Mouse (Mus musculus): ENCODE results near the gene Slc44a1.

Slc44a1 gene

DNA sequence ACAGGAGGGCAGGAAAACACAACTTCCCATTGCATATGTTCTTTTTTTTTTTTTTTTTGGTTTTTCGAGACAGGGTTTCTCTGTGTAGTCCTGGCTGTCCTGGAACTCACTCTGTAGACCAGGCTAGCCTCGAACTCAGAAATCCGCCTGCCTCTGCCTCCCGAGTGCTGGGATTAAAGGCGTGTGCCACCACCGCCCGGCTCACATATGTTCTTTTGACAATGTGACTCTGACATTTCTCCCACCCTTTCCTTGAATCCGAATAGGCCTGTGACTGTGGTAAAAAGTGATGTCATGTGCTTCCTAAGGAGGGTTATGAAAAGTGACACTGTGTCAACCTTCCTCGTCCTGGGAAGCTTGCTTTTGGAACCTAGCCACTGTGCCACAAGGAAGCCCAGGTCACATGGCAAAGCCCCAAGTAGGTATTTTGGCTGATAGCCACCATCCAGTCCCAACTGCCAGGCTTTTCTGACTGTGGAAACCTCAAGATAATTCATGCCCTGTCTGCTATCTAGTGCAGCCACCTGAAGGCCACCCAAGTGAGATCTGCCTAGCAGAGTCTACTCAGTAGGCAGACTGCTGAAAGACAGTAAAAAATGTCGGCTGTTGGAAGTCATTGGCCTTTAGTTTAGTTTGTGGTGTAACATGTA, 8.5 kb upstream of the Slc44a1 start:
- no peak for DNase-seq (ENCODE audit: low spot score)

DNA sequence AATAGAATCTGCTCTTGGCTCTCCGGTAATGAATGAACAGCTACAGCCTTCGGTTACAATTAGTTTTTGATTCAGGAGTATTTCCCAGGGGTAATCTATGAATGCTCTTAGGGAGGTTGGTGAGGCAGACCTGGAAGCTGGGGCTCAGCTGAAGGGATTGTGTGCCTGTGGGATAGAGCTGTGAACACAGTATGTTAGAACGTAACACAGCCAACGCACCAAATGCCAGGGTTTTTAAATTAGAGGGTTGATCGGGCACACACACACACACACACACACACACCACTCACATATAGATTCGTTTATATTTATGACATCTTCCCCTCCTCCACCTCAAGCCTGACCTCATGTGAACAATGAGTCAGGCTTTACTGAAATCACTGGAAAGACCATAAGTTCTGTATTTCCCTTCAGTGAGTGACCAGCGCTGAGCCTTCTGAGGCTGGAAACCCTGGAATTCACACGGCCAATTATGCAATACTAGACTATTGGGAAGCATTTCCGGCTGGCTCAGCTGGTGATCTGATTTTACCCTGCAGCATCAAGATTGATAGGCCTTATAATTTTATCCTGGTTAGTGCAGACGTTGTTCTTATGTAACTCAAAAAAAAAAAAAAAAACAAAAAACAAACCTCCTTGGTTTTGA, 3.0 kb upstream of the Slc44a1 start:
- peak; percentile 52 for DNase-seq (ENCODE audit: low spot score)

GRCm38 (mm10) chr4:53438386-53438785, 1.8 kb upstream of the Slc44a1 start:
- DNase-seq (ENCODE audit: low spot score): no peak

DNA sequence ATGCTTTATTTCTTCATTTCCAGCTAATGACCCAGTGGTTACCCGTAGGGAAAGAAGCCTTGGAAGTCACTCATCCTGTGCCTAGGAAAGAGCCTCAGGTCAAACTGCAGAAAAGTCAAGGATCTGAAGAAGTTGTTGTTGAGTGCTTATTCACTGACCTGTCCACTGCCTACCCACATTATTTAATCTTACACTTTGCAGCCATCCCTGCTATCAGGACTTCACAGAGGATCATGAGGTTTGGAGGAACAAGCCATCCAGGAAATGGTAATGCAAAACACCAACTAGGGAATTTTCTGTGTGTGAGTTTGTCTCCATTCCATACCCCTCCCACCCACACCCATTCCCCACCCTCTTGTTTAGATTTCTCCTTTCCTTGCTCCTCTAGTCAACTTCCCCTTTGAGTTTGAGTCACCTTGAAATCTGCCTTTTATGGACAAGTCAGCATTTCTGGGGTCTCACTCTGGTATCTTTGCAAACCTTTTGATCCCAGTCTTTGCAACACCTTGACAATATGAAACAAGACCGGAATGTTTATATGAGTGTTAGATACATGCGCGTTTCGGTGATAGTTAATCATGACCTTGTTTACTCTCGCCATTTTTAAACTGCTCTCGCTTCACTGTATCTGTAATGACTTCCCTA, 1.3 kb upstream of the Slc44a1 start:
- DNase-seq (ENCODE audit: low spot score): no peak

DNA sequence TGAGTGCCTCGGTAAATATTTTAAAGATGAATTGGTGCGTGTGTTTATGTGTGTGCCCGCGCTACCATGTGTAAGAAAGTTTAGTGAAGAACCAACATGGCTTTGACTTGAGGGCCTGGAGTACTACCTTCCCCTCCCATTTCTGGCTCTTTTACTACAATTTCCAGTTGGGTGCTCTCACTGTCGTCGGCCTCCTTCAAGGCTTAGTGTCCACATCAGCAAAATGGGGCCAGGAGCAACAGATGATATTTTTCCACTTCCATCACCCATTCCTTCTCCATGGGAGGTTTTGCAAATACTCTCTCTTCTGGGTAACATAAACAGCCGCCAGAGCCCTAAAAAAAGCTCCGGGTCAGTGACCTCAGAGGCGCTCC, 590 bp upstream of the Slc44a1 start:
- DNase-seq (ENCODE audit: low spot score): no peak

DNA sequence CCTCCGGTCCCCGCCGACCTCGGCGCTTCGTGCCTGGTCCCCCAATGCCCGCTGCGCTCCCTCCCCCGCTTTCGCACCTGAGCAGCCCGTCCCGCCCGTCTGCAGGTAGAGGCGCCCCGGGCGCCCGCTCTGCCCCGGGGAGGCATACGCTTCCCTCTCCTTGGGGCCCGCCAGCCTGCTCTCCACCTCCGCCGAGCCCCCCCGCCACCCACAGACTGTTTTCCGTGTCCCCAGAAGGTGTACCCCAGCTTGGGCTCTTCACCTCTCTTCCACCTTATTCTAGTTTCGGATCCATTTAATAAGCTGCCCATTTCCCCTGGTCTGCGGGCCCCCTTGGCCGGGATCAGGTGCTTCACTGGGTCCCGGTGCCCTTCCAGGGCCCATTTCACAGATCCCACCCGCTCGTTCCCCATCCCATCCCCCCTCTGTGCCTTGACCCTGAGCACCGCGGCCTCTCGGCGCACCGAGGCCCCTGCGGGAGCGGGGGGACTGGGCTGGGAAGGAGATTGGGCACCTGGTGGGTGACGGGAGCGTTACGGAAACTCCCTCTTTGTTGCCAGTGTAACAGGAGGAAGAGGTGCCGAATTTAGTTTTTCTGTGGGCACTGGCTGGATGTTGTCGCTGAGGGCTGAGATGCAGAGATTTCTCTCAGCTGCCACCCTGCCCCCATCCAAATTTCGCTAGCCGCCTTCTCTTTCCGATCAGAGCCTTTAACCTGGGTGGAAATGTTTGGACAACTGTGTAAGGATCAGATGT, 781 bp downstream of the Slc44a1 start:
- DNase-seq (ENCODE audit: low spot score): peak; percentile 60

DNA sequence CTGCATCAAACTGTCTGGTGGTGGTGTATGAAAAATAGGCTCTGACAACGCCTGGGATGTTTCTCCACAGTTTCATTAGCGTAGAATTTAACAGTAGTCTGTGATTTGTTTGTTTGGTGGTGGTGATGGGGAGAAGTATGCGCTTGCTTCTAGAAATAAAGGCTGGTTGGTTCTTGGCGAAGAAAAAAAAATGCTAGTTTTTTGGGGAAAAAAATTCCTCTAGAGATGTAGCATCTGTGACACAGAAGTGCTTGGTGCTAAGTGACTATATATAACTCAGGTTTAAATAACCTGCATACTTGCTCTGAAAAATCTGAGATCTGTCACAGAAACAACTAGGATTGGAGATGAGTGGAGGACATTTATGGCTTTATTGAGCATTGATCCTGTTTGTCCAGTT, 1.5 kb downstream of the Slc44a1 start:
- no peak for DNase-seq (ENCODE audit: low spot score)

- no peak for DNase-seq (ENCODE audit: low spot score)
Measured at GRCm38 (mm10) chr4:53446216-53446615, 6.0 kb downstream of the Slc44a1 start.

GRCm38 (mm10) chr4:53447773-53448172, 7.6 kb downstream of the Slc44a1 start:
- no peak for DNase-seq (ENCODE audit: low spot score)

DNA sequence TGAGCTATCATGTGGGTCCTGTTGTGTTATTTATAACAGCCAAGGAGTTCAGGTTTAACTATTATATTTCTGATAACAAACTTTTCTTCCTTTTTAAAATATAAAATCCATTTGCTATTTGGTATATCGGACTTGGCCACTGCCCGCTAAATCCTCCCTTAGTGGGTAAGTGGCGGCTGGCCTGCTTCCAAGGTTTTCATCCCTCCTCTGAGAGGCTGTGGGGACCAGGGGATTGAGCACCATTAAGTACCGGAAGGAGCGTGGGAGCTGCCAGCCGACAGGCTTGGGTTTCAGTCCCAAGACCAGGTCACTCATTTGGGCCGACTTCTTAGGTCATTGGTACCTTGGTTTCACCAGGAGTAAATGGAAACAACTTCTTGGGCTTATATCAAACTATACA, 10.5 kb downstream of the Slc44a1 start:
- no peak for DNase-seq (ENCODE audit: low spot score)

DNA sequence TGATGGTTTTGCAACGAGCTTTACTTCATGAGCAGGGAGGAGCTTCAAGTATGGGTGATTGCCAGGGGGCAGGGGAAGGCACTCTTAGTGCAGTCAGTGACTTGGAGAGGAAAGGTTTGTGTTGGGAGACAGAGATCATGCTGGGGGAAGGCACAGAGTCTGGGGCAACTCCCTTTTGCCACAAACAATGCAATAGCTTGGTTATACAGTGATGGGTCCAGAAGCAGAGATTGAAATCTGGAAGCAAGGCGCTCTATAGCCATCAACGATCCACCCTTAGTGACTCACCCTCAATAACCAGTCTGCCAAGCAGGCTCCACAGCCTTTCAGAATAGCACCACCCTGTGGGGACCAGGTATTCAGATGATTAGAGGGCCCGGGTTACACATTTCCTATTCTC, 11.7 kb downstream of the Slc44a1 start:
- DNase-seq (ENCODE audit: low spot score): no peak

DNA sequence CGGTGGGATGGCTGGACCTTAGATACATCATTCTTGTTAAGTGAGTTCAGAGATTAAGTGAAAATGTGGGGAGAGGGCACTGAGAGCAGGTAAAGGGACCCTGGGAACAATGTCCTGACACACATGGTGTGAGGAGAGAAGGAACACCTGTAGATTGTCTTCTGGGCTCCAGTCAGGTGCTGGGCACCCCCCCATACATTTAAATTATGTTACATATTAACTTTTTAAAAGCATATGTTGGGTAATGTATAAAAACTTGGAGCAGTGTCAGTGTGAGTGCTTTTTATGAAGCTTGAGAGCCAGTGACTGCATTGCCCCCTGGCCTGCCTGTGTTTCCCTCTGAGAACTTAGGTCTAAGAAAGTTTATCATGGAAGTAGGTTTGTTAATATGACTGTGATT, 12.2 kb downstream of the Slc44a1 start:
- no peak for DNase-seq (ENCODE audit: low spot score)

DNA sequence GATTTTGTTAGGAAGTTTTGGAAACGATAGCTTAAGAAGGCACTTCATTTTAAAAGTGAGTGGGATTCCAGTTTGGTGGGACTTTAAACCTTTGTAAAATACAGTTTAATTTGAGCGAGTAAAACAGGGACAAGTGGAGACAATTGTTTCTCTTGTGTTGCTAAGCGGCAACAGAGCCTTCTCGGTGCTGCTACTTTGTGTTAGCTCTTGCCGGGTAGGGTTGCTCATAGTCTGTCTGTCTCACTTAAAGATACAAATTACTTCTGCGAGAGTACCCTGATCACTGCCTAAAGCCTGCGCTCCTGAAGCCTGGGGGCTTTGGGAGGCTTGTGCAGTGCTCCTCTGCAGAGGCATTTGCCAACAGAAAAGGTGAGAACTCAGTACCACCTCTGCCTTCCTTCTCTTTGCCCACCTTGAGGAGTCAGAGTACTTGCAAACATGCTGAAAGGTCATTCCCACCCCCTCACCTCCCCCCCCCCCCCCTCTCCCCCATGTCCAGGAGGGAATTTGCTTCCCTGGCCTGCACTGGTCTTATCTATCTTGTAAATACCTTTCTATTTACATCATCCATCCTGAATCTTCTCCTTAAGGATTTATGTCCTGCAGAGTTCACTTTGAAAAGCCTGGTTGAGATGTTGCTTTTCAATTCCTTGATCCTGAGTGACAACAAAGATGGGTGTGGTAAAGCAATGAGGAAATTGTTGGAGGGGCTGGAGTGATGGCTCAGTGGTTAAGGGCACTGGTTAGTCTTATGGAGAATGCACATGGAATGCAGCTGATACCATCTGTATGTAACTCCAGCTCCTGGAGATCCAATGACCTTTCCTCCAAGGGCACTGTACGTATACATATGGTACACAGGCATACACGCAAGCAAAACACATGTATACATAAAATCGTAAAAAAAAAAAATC, 13.0 kb downstream of the Slc44a1 start:
- DNase-seq (ENCODE audit: low spot score): no peak

DNA sequence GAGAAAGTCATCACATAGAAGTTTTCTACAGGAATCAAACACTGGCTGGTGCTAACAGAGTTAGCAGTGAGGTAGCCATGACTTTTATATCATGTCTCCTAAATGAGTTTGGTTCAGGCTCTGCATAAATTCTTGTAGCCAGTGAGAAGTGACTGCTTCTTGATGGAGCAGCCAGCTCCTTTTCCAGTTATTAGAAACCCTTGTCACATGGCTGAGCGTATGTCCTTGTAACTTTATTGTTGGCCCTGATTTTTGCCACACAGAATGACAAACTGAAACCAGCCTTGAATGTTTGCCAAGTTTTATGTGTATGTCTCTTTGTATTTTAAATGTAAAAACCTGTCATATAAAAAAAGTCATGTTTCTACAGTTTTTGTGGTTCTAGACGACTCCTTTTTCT, 15.7 kb downstream of the Slc44a1 start:
- DNase-seq (ENCODE audit: low spot score): no peak

DNA sequence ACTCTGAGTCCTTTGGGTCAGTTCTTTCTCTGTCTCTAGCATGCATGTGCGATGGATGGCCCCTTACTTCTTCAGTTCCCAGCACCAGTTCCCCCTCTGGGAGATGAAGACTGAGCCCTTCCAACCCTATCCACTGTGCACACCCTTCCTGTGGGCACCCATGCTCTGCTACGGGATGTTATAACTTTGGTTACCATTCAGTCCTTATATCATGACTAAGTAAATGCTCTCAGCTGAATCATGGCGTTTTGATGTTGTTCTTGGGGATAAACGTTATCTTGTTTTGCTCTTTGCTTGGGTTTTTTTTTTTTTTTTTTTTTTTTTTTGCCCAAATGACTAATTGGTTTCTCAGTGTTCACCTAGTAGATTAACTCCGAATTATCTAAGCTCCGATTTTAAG, 16.4 kb downstream of the Slc44a1 start:
- no peak for DNase-seq (ENCODE audit: low spot score)

DNA sequence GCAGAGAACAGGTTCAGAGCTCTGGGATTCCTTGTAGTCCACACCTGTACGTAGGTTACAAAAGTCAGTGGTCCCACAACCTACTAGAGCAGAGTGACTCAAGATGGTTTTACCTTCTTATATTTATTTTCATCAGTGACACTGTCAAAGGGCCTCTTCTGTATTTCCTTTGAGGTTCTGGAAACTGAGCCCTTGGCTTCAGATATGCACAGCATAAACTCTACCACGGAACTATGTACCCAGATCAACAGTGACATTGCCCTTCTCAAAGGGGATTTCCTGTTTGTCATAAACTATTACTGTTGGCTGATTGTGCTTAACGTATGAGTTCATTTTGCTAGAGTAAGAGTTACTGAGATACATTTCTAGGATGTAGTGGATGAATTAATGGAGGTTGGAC, 18.3 kb downstream of the Slc44a1 start:
- DNase-seq (ENCODE audit: low spot score): no peak

- DNase-seq (ENCODE audit: low spot score): no peak
Measured at GRCm38 (mm10) chr4:53459697-53460096, 19.5 kb downstream of the Slc44a1 start.

GRCm38 (mm10) chr4:53461026-53461425, 20.8 kb downstream of the Slc44a1 start:
- DNase-seq (ENCODE audit: low spot score): no peak

DNA sequence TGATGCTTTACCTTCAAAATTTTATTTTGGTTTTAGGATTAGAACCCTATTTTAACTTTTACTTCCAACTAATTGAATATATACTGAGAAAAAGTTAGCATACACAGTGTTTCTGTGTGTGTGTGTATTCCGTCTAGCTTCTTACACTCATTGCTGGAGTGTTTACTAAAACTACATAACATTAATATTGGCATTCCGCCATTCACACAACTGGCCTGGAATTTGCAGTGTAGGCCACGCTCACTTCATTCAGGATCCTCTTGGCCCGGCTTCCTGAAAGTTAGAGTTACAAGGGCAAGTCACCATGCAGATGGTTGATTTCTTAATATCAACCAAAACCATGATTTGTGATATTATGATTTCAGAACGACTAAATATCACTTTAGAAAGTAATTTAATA, 21.9 kb downstream of the Slc44a1 start:
- DNase-seq (ENCODE audit: low spot score): no peak

DNA sequence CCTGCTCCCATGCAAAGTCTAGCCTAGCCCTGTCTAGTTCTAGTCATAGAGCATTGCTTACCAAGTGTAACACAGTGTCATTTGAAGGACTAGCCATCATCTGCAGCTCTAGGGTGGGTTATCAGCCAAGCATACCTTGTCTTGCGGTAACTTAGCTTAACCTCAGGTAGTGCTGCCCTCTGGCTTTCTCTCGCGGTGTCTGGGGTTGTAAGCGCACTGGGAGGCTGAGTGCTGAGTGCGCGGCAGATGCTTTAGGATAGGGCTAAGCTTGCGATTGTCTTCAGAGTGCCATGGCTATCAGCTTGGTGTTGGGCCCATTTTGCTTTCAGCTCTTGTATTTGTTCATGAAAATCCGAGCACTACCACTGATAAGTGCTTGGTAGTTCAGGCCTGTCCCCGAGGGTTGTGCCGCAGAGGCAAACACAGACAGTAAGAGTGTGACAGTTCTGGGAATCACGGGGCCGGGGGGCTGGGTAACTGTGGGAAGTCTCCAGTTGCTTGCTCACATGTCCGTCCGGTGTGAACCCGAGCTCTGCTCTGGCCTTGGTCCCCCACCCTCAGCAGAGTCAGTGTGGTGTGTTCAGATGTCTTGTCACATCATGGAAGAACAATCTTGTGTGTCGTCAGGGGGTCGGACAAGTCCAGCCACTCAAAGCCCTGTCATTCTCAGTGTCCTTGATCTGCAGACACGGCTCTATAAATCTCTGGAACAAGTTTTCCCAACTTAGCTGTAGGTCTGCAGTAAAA, 22.5 kb downstream of the Slc44a1 start:
- DNase-seq (ENCODE audit: low spot score): no peak

- no peak for DNase-seq (ENCODE audit: low spot score)
Measured at GRCm38 (mm10) chr4:53465887-53466286, 25.7 kb downstream of the Slc44a1 start.
